Mouse (Mus musculus) brain, embryonic 18.5 days (tissue): ENCODE results near the gene Ten1.

ENCODE experiments used
- DNase-seq: peaks from one replicate; pipeline ENCODE4 v3.0.0-alpha.2; 2012; ENCODE audit warnings: low read depth, low spot score

The Ten1 gene

DNA sequence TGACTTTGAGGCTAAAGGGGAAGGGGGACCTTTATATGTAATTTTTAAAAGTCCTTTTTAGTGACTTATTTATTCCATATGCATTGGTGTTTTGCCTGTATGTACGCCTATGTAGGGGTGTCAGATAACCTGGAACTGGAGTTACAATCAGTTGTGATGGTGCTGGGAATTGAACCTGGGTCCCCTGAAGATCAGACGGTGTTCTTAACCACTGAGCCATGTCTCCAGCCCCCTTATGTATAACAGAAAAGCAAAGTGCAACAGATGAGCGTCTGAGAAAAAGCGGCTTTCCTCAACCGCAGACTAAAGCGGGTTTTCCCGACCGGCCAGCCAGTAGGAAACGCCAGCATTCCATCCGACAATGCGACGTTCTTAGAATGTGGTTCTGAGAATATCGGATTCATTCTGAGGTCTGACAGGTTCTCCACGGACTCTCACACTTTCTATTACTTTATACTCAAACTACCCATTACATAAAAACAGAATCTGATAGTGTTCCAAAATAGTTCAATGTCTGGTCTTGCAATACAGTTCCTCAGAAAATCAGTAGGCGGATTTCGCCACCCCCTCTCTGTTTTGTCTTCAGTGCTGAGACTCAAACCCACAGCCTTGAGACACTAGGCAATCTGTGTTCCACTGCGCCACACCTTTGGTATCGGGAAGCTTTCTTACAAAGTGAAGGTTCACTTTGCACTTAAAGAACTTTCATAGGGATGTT is 1.6 kb upstream of the Ten1 start:
- no peak for DNase-seq

DNA sequence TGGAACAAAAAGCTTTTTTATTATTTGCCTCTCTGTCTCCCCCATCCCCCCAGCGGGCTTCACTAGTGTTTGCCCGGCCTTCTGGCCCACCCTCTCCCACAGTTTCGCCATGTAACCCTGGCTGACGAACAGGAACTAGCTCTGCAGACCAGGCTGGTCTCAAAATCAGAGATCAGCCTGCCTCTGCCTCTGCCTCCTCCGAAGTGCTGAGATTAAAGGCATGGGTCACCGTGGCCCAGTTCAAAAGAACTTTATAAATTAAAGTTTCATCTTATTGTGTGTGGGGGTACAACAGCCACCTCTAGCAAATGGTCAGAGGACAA is 1.1 kb upstream of the Ten1 start:
- DNase-seq: no peak

DNA sequence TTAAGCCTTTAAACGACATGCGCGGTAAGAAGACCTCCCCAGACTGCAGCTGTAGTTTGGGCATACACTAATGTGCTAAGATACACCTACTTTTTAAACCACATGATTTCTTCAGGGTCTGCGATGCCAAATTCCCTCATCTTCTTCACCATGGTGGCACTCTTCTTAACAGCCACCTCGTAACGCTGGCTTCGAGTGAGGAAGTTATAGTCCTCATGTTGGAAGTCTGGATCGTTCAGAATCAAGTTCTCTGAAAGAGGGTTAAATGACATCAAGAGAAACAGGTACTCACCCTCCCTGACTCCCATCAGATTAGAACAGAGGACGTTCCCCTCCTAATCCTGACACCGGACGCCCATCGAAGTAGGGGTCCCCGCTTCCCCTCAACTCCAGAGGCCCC is 523 bp upstream of the Ten1 start:
- no peak for DNase-seq

DNA sequence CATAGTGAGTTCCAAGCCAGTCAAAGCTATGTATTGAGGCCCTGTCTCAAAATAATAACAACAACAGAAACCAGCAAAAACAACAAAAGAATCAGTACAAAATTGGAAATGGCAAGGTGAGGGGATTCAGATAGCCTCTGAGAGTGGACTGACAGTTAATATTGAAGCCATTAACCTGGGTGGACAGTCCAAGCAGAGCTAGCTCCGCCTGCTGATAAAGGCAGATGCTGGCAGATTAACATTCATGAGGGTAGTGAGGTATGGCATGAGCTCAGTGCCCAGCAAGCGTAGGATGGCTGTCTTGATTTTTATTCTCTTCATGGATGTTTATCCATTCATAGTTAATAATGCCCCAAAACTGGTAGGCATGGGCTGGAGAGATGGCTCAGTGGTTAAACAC is 2.5 kb downstream of the Ten1 start:
- no peak for DNase-seq

DNA sequence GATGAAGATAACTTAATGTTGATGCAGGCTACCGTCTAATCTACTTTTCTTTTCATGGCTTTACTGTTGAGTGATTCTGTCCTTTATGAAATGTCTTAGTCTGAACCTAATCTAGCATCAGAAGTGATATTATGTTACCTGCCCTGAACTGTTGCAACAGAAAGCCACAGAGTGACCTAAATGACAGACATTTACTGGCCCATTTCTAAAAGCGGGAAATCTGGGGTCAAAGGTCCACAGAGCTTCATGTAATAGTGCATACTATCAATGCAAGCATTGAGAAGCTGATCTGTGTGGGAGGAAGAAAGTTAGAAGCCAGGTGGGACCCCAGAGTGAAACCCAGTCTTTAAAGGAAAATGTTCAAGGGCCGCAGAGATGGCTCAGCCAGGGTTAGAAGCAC is 4.5 kb downstream of the Ten1 start:
- DNase-seq: no peak

DNA sequence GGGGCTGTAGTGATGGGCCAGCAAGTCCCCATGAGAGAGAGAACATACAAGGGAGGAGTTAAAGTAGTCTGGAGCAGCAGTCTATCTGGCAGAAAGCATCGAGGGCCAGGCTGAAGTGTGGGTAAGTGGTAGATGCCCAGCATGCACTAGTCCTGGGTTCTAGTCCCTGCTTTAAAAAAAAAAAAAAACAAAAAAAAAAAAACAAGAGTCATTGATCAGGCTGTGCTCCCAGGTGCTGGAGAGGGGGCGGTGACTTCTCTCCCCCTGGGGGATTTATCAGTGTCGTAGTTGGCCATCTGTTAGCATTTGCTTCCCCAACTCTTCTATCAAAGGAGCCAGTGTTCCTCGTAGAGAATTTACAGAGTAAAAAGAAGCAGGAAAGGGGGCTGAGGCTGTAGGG is 8.0 kb downstream of the Ten1 start:
- DNase-seq: no peak

DNA sequence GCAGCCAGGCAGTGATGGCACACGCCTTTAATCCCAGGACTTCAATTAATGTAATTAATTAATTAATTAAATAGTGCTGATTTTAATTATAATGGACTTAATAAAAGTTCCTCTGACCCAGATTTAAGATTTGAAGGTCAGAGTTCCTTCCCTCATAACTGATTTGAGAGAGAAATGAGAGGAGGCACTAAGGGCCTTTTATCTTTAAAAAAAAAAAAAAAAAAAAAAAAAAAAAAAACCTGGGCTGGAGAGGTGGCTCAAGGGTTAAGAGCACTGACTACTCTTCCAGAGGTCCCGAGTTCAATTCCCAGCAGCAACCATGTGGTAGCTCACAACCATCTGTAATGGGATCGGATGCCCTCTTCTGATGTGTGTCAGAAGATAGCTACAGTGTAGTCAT is 10.0 kb downstream of the Ten1 start:
- no peak for DNase-seq

DNA sequence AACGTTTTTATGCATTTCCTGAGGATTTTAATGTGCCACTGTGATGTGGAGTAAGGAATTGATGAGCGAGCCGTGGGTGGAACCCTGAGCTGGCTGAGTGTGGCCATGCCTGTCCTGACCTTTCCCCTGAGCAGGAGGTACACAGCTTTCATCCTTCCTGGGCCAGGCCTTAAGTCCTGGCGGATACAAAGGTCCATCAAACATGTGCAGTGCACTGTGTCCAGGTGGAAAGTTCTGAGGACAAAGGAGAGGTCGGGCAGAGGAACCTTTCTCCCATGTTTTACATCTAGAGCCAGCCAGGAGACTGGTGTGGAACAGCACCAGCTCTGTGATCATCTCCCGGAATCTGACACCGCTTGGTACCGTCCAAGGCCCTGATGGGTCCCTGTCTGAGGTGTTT is 10.6 kb downstream of the Ten1 start:
- DNase-seq: no peak

DNA sequence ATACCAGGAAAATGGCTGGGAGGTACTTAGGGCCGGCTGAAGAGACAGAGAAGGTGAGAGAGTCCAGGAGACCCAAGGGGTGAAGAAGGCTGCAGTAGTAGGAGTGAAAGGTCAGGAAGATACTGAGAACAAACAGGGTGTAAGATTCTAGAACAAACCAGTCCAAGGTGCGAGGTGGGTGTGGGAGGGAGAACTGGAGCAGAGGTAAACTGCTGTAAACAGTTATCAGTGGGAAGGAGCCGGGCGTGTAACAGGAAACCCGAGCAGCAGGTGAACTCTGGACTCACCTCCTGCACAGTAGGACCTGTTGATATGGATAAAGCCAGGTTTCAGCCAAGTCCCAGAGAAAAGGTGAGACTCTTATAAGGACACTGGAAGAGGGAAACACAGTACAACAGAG is 12.0 kb downstream of the Ten1 start:
- no peak for DNase-seq

DNA sequence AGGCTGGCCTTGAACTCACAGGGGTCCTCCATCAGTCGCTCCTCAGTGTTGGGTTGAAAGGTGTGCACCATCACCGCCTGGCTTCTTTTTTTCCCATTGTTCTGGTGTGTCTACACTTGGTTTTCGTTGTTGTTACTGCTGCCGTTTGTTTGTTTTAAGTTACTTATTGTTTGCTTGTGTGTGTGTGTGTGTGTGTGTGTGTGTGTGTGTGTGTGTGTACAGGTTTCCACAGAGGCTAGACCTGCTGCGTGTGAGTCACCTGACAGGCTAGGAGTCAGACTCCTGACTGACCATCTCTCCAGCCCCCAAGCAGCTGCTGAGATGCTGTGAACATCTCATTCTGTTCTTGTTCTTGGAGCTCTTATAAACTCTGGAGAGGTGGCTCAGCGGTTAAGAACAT is 14.2 kb downstream of the Ten1 start:
- no peak for DNase-seq

DNA sequence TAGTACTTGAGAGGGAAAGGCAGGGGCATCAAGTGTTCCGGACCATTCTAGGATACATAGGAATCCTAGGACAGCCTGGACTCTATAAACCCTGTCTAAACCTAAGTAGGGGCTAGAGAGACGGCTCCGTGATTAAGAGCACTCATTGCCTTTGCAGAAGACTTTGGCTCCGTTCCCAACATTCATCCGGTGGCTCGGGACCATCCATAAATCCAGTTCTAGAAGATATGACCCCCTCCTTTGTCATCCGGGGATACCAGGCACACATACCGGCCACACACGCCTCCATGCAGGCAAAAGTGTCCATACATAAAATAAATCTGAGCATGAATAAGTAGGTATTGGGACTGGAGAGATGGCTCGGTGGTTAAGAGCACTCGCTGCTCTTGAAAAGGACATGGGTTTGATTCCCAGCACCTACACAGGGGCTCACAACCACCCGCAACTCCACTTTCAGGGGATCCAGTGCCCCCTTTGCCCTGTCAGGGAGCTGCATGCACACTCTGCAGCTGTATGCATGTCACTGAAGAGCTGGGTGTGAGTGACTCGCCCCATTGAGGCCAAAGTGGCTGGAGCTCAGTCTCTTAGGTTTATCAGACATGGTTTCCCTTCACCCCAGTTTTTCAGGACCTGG is 15.3 kb downstream of the Ten1 start:
- no peak for DNase-seq

DNA sequence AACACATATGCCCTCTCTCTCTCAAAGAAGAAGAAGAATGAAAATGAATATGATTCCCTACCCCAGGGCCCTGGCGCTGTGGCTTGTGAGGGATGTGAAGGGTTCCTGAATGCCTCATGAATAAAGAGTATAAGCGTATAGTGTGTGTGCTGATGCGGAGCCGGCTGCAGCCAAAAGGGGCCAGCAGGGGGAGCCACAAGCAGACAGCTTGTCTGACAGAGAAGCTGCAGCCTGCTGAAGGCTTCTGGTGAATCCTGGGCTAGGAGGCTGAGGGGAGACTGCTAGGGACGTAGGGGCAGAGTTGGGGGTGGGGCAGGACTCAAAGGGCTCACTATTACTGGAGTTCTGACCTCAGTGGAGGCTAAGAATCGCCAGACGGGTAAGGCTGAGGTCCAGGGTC is 16.5 kb downstream of the Ten1 start:
- no peak for DNase-seq

DNA sequence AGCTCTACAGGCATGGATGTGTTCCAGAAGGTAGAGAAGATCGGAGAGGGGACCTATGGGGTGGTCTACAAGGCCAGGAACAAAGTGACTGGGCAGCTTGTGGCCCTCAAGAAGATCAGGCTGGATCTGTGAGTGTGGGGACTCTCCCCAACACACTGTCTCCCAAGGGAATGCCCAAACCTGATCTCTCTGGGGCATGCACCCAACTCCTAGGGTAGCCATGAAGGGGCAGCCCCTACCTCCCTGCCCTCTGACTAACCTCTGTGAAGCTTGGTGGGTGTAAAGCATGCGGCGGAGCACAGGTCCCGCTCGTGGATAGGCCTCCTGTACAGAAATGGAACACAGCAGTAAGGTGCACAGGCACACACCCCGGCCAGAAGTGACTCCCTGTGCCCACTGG is 17.3 kb downstream of the Ten1 start:
- no peak for DNase-seq

DNA sequence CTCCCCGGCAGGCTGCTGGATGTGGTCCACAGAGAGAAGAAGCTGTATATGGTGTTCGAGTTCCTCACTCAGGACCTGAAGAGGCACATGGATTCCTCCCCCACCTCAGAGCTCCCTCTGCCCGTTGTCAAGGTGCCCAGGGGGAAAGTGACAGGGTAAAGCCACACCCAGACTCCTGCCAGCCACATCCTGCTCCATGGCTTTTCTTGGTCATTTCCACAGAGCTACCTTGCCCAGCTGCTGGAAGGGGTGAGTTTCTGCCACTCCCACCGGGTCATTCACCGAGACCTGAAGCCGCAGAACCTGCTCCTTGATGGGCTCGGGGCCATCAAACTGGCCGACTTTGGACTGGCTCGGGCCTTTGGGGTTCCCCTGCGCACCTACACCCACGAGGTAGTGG is 17.9 kb downstream of the Ten1 start:
- DNase-seq: no peak

DNA sequence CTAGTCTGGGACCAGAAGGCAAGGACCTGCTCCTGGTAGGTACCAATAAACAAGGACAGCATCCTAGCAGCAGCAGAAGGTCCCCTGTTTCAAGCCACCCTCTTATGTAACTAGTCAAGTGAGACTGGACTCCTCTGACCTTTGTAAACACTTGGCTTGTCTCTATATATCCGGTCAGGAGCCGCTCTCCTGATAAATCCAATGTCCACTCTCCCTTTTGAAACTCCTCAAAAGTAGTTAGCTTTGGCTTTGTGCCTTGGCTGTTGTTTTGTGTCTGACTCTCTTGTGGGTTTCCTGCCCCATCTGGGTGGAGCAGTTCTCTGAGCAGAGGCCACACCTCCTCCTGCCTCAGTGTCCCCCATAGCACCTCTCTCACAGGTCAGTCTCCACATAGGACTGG is 19.6 kb downstream of the Ten1 start:
- DNase-seq: no peak

DNA sequence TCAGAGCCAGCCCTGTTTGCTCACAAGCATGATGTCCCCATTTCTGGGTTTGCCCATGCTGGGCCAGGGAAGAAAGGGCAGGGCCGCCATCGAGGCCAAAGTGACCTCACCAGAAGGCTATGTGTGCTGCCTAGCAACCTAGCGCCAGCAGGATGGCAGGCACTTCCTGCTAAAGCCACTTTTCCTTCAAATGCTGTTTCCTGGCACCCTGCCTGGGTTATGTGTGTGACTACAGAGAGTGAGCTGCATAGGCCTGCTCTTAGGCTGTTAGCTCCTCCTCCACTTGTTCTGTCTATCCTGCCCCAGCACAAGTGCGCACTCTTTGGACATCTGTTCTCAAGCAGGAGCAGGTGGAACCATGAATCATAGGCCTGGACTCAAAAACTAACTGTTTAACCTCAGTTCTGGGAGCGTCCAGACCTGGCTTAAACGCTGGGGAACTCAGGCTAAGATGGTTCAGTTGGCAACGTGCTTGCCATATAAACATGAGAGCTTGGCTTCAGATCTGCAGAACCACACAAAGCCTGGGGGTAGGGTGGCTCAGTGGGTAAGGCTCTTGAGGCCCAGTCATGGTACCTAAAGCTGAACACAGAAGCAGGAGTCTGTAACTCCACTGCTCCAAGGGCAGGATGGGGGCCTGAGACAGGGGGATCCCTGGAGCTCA is 20.2 kb downstream of the Ten1 start:
- DNase-seq: peak; percentile 54

DNA sequence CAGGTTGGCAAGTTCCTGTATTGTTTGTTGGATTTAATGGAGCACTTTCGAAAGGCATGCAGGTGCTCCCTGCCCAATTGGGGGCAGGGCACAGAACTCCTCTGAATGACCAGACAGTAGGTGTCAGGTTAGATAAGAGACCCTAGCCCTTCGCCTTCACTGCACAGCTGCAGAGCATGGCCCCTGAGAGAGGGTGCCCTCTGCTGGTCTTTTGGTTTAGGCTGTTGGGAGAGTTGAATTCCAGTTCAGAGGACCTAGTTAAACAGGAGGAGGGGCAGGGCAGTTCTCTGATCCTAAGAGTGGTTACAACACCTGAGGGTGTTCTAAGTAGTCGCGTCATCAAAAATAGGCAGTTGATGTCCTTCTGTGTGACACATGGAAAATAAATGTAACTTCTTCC is 21.2 kb downstream of the Ten1 start:
- no peak for DNase-seq

DNA sequence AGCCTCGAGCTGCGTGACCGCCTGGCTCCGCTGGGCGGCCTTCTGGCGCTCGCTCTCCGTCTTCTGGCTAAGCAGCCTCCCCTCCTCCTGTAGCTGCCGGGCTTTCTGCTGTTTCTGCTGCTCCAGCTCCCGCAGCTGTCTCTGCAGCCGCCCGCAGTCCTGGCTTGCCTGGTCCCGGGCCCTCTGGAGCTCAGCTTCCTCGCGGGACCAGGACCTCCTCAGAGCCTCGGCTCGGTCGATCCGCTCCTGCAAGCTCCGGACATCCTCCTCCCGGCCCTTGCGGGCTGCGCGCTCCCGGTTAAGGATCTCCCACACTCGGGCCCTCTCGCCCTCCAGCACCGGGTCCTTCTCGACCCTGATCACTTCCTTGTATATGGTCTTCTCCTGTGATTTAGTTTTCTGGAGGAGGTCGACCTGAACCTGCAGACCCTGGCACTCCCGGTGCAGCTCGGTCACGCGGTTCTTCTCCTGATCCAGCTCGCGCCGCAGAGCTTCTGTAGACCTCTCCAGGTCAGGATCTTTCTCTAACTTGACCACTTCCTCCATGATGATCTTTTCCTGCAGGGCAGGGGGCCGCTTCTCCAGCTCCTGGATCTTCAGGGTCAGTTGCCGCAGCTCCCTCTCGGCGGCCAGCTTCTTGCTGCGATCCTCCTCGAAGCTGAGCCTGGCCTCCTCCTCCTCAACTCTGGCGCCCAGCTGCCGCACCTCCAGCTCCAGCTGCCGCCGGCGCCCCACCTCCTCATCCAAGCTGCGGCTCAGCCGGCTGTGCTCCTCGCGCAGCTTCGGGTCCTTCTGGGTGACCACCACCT is 23.5 kb downstream of the Ten1 start:
- DNase-seq: no peak

DNA sequence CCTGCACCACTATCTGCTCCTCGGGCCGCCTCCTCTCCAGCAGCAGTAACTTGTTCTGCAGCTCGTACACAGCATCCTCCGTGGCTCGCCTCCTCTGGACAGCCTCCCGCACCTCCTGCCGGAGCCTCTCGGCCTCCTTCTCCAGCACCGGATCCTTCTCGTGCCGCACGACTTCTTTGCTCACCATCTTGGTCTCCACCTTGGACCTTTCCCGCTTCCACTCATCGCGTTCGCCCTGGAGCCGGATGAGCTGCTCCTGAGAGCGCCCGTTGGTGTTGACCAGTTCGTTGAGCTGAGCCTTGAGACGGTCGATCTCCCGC is 24.0 kb downstream of the Ten1 start:
- DNase-seq: no peak

DNA sequence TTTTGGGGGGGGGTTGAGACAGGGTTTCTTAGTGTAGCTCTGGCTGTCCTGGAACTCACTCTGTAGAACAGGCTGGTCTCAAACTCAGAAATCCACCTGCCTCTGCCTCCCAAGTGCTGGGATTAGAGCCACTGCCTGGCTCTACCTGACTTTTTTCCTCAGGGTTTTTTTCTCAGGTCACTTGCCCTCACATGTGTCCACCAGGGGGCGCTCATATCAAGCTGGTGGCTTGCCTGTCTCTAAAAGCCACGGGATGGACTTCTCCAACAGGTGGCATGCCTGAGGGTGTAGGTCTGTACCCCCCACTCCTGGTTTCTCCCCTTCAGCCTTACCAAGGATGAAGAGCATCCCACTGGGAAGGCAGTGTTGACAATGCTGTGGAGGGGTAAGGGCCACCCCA is 27.8 kb downstream of the Ten1 start:
- DNase-seq: no peak

DNA sequence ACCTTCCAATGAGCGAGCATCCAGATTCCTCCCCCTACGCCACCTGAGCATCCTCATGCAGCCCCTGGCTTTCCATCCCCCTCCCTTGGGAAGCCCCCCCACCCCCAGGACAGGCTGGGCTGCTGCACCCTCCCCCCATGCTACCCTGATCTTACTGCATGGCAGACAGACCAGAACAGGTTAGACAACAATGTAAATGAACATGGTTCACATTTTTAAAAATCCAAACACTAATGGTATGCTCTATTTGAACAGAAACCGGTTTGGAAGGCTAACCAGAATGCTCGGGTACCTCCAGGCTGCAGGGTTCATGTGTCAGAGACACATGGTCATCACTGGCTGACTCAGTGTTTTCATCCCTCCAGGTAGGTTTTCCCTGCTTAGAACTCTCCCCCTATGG is 30.0 kb downstream of the Ten1 start:
- DNase-seq: no peak

DNA sequence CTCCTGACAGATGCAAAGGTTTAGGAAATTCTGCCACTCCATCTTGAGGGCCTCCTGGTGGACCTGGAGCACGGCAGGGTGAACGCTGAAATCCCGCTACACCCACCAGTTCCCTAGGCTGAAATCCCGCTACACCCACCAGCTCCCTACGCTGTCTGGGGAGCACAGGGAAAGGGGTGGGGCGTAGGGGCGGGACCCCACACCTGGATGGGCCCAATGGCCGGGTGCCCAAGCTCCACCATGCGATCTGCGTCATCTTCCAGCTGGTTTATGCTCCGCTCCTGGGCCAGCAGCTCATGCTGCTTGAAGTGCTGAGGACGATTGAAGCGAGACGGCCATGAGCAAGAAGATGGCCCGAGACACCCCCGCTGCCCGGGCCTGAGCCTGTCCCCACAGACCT is 33.8 kb downstream of the Ten1 start:
- DNase-seq: no peak

DNA sequence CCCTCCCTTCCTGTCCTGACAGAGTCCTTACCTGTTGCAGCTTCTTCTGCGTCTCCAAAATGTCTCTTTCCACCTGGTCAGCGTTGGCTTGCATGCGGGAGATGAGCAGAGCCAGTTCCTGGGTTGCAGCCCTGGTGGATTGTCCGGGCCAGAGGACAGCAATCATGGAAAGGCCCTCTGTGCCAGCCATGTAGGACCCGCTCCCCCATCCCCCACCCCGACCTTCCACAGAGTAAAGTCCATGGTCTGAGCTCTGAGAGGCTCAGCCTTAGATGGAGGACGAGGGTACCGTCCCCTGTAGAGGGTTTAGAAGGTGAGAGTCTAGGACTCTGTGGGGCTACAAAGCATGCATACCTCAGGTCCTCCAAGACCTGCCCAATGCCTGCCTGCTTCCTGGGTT is 36.2 kb downstream of the Ten1 start:
- no peak for DNase-seq
